Mouse (Mus musculus) regulatory T cell (primary cell): ENCODE measurements around the gene Ulk4.
"Not testable (repeated sequence)": the region's sequence is repeated elsewhere in the genome, so short reads cannot be mapped to it uniquely, and the experiment has no call there.

Source experiments
- in situ Hi-C: fragments of 300-600 bp; cut with MboI, MseI; formaldehyde crosslinking; loops from one replicate; pipeline ENCODE4 v1.15.1; 2025; ENCODE audit warnings: high pct_unique_total_duplicates

Ulk4 gene

DNA sequence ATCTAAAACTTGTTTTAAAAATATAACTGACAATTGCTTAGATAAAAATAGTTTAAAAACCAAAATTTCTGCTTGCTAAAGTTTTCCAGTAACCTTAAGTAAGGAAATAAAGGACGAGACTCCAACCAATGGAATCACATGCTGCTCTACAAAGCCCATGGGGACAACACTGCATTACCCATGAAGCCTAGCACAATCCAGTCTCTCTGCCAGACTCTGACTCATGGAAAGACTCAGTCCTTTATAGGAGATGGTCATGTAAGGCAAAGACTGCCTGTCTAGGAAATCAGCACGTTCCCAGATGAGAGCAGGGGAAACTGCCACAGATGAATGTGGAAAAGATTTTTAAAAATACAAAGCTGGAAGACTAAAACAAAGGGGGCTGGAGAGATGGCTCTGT lies 23.0 kb downstream of the Ulk4 start:
- in situ Hi-C loops, result loop anchor here (5.0 kb wide), 1 partner anchor 343 kb away; no protein-coding TSS in a partner anchor

DNA sequence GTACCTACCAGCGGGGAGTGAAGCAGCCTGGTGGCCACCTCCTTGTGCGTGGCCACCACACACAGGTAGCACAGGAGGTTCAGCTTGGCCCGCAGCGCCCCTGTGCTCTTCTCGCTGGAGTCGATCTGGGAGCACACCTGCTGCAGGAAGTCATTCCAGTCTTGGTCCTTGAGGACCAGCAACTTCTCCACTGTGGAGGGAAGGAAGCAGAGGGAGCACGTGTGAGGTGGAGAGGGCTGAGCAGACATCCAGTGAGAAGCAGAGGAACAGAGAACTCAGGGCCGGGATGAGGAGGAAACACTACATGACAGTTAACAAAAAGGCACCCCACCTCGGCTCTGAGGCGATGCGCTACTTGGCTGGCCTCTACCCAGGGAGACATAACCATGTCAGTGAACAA lies 26.1 kb downstream of the Ulk4 start:
- in situ Hi-C loops, result loop anchor here (5.0 kb wide), 1 partner anchor 346 kb away; no protein-coding TSS in a partner anchor

DNA sequence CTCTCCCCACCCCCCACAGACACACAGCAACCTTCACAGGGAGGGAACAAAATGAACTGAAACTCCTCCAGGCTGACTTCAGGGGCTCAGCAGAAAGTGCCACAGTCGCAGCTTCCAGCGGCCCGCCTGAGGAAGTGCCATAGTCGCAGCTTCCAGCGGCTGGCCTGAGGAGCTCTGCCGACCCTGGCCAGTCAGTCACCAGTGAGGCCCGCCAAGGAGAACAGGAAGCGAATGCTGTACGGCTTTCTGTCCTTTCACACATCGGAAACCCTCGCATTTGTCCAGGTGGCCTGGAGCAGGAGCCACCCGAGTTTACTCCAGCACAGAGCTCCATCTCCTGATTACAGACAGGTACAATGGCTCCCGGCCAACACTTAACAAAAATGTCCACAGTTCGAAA lies 27.2 kb downstream of the Ulk4 start:
- in situ Hi-C loops, result loop anchor here (5.0 to 10.0 kb wide), 2 partner anchors 235 to 347 kb away; no protein-coding TSS in a partner anchor

DNA sequence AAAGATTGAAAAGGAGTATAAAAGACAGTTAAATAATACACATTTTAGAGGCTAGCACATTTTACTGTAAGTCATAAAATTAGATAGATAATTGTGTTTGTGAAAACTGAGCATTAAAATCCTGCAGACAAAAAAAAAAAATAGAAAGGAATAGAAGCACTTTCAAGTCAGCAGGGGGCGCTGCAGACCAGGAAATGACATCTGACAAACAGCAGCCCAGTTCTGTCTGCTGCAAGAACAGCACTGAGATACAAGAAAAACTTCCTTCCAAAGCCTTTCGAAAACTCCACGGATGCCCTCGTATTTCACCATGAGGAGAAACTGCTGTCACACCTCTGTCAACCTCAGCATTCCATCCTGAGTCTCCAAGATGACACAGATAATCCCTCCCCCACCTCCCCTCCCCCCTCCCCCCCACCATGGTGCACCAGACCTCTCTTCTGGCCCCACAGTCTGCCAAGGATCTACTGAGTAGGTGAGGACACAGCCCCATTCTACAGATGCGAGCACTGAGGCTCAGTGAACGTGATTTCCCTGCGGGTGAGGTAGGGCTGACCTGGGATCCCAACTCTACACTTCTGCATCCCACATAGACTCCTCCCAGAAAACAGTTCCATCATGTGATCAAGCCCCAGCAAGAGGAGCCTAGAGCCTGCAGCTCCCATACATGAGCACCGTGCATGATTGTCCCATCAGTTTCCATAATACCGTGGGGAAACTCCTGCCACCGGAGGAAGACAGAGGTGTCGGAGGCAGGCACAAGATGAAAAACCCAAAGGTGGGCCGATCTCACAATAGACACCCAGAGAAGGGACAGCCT lies 28.8 kb downstream of the Ulk4 start:
- in situ Hi-C loops, result loop anchor here (10.0 kb wide), 1 partner anchor 237 kb away; no protein-coding TSS in a partner anchor

DNA sequence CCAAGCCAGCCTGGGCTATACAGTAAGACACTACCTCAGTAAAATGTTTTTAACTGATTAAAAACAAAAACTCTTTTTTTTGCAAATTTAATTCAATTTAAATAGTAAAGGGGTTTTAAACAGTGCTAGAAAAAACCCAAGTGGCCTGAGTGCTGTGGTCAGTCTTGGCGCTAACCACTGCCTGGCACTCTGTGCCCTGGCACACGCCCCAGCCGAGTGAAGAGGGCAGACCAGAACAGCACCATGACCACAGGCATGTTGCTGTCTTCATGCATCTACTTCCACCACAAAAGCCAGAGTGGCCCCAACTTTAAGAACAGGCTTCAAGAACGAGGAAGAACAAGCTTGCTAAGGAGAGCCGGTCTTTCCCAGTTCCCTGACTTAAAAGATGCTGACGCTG lies 29.9 kb downstream of the Ulk4 start:
- in situ Hi-C loops, result loop anchor here (10.0 kb wide), 1 partner anchor 238 kb away; no protein-coding TSS in a partner anchor

DNA sequence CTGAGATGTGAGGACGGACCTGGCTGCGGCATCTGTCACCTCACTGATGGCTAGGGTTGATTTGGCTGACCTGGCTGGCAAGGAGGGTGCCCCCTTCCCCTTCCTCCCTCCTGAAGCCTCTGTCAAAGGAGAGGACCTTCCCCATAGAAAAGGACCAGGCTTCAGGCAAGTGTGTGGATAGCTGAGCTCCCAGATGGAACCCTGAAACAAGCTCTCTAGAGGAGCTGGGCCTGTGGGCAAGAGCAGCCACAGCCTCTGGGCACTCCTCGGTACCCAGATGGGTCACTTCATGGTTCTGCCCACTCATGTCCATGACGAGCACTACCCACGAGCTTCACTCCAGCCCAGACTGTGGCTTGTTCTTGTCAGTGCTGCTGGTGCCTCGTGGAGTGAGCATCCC lies 34.7 kb downstream of the Ulk4 start:
- in situ Hi-C loops, result loop anchor here (10.0 kb wide), 1 partner anchor 242 kb away; no protein-coding TSS in a partner anchor

DNA sequence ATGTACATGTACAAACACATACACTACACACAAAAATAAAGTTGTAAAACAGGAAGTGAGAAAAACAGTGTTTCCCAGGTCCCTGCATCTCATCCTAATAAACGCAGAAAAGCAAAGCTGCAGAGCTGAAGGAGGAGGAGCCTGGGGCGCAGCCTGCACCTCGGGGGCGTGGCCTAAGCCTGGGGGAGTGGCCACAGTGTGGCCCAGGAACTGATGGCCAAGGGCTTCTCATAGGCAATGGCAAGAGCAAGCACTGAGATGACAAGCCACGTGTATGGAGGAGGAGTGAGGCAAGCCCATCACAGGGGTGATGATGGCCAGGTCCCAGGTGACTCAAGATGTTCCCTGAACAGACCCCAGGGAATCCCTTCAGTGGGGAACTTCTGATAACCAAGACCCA lies 35.2 kb downstream of the Ulk4 start:
- in situ Hi-C loops, result loop anchor here (10.0 kb wide), 1 partner anchor 243 kb away; no protein-coding TSS in a partner anchor

DNA sequence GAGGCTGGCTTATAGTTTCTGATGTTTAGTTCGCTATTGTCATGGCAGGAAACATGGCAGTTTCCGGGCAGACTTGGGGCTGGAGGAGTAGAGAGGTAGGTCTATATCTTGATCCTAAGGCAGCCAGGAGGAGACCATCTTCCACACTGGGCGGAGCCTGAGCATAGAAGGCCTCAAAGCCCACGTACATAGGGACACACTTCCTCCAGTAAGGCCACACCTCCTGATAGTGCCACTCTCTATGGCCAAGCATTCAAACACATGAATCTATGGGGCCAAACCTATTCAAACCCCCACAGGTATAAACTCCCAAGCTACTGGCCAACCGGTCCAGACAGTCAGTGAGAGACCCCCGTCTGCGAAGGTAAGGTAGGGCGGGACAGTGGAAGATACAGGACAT lies 35.6 kb downstream of the Ulk4 start:
- in situ Hi-C loops, result loop anchor here (10.0 kb wide), 1 partner anchor 243 kb away; no protein-coding TSS in a partner anchor

DNA sequence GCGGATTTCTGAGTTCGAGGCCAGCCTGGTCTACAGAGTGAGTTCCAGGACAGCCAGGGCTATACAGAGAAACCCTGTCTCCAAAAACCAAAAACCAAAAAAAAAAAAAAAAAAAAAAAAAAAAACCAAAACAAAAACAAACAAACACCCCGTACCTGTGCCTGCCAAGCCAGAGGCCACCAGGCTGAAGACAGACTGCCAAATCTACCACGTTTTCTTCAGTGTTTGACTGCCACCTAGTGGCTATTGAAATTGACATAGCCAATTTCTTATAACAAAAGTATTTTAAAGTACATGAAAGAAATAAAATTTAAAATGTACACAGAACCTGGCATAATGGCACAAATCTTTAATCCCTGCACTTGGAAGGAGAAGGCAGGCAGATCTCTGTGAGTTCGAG lies 36.8 kb downstream of the Ulk4 start:
- in situ Hi-C loops, result loop anchor here (10.0 kb wide), 1 partner anchor 245 kb away; no protein-coding TSS in a partner anchor

DNA sequence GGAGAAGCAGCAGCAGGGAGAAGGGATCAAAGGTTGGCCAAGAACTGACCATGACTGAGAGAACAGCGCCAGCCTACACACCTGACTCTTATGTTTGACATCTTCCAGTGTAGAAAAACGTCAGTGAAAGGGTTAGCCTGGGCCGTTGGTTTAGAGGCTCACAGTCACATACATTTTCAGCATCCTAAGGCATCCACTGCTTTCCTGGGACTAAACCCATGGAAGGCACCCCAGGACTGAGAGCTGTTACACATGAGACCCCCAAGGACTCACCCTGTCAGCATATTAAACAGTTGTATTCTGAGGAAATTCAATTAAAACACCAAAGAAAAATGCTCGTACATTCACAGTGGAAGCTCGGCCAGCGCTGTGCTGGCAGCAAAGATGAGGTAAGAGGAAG lies 37.4 kb downstream of the Ulk4 start:
- in situ Hi-C loops, result no loop called here

DNA sequence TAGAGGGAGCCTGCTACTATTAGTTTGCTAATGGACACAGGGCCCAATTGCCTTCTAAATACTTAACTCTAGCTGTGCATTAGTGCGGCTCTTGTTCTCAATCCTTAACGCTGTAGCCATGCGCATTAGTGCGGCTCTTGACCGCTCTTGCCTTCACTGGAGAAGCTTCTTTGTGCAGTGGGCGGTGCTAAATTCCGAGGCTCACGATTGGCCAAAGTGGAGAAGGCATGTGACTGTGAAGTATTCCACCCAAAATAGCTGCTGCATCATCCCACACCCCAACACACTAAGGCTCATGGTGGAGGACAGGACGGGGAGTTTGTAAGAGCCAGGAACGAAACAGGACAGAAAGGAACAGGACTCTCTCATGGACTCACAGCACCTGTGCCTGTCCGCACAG lies 58.4 kb downstream of the Ulk4 start:
- in situ Hi-C loops, result no loop called here

DNA sequence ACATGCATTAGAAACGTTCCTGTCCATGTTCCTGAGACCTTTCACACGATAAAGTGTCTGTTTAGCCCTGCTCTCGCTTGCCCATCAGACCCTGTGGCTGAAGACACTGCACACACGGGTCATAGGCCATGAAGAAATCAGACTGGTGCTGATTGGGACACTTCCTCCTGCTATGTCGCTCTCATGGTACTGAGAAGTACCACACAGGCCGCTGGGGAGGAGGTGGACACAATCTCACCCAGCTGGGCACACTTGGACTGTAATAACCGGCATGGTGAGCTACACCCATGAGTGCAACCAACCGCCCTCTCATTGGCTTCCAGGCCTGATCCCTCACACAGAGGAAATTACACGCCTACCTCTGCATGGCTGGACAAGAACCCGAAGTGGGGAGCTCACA lies 58.8 kb downstream of the Ulk4 start:
- in situ Hi-C loops, result no loop called here

DNA sequence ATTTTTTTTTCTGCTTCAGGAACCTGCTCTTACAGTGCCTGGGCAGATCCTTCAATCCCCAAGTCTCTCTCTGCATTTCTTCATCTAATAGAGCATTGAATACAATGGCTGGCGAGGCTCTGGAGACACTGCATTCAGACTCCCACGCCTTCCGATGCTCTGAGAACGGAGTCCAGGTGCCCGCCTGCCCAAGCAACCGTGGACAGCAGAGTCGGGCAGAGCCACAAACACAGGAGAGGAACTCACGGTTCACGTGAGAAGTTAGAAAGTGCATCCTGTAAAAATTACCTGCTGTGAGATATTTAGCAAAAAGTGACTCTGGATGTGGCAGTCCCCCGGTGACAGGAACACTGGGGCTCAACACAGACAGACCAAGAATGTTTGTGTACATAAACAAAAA lies 59.3 kb downstream of the Ulk4 start:
- in situ Hi-C loops, result no loop called here

DNA sequence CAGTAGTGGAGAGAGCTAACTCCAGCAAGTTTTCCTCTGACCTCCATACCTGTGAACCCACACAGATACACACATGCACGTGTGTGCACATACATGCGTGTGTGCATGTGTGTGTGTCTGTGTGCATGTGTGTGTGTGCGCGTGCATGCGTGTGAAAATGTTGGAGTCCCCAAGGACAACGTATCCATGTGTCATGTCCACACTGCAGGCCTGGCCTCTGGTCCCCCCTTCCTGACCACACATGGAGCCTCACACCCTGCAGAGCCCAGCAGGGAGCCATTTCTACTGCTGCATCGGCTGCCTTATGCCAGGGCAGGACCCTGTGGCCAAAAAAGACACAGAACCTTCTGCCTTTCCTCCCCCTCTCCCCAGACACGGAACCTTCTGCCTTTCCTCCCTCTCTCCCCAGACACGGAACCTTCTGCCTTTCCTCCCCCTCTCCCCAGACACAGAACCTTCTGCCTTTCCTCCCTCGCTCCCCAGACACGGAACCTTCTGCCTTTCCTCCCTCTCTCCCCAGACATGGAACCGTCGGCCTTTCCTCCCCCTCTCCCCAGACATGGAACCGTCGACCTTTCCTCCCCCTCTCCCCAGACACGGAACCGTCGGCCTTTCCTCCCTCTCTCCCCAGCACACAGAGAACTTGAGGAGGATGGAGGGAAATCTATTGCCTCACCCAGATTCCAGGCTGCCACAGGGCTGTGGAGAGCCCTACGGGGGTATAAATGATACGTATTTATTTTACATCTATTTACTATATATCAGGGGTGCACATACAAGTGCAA lies 60.3 kb downstream of the Ulk4 start:
- in situ Hi-C loops, result no loop called here

DNA sequence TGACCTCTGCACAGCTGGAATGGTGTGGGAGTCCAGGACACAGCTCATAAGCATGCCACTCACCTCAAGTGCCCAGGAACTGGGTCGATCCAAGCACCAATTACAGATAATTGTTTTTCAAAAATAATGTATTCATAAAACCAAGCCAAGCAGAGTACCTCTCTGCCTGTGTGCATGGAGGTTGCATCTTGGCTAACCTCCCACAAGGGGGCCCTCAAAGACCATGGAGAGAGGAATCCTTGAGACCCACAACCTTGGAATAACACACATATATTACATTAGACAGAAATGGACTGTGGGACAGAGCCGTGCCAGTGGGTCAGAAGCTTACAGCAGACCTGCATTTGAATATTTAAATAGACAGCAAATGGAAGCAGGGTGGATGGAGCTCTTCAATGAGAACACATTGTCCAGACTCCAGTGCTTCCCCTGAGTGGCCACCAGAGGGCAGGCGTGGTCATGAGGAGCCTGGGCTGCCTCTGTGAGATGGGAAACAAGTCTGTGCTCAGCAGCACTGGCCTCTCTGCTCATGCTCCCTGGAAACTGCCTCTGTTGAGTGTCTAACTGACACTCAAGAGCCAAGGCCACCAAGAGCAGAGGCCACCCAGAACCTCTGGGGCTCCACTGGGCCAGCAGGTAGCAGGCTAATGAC lies 61.5 kb downstream of the Ulk4 start:
- in situ Hi-C loops, result no loop called here

DNA sequence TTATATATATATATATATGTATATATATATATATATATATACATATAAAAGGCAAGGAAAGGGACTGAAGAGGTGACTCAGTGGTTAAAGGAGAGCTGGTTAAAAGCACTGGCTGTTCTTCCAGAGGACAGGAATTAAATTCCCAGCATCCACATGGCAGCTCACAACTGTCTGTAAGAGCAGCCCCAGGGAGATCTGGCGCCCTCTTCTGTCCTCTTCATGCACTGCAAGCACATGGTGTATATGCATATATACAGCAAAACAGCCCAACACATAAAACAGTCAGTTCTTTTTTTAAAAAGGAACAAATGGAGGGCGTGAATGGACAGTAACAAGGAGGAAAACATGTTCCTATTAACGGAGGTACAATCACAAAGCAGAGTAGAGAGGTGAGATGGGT lies 64.7 kb downstream of the Ulk4 start:
- in situ Hi-C loops, result no loop called here

DNA sequence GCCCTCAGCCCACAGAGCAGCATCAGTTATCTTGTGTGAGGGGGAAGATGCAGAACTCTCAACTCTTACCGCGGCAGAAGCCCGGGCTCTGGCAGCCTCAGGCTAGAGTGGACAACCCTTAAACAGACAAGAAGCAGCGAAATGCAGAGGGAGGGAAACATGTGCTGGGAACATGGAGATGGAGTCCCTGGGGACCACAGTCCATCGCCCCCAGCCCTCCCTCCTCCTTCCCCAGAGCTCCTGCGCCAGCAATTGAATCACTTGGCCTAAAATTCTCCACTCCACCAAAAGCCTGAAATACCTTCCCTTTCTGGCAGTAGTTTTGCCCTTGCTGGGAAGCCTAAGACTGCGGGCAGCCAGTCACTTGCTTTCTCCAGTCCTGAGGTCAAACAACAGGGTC lies 72.0 kb downstream of the Ulk4 start:
- in situ Hi-C loops, result no loop called here

DNA sequence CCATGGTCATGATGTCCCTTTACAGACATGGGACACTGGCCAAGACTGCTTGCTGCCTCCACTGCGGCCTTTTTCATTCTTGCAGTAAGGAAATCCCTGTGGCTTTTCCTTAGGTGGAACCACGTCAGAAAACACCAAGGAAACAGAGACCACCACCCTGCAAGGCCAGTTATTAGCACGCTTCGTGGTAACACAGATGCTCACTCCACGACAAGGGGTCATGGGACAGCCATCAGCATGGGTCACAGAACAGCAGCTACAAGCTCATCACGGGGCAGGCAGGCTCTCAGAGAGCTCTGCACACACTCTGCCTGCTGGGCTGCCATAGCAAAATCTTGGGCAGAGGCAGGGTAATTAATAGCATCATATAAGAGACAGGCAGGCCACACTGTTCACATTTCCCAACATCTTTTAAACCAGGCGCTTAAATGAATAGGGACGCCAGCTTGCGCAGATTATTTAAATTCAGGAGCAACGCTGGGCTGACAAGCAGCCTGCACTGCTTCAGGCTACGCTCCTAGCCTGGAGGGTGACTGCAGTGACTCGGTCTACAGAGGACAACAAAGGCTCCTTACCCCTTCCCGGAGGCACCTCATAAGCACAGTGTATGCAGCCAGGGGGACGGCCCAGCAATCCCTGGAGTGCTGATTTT lies 72.7 kb downstream of the Ulk4 start:
- in situ Hi-C loops, result no loop called here

DNA sequence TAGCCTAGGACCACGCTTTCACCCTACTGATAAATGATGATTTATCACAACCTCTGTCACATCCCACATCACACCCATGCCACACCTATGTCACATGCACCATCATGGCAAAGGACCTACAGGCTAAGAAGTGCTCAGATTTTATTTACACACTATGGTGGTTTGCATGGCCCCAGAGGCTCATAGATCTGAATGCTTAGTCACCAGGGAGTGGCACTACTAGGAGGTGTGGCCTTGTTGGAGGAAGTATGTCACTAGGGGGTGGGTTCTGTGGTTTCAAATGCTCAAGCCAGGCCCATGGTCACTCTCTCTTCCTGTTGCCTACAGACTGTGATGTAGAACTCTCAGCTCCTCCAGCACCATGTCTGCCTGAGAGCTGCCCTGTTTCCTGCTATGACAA lies 73.3 kb downstream of the Ulk4 start:
- in situ Hi-C loops, result no loop called here

DNA sequence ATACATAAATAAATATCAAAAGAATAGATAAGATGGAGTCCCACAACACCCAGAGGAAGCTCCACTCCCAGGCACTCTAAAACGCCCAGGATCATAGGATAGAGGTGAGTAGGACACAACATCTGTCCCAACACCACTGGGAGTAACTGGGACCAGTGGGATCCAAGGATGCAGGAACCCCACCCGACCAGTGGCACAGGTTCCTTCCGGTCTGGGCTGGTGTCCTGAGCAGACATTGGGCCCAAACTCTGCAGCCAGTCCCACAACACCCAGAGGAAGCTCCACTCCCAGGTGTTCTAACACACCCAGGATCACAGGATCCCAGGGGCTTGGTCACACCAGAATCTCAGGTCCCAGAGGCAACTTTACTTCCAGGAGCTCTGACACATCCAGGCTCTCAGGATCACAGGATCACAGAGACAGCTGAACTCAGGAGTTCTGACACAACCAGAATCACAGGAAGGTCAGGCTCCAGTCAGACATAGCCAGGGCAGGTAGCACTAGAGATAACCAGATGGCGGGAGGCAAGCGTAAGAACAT lies 77.8 kb downstream of the Ulk4 start:
- in situ Hi-C loops, result not testable (repeated sequence)

DNA sequence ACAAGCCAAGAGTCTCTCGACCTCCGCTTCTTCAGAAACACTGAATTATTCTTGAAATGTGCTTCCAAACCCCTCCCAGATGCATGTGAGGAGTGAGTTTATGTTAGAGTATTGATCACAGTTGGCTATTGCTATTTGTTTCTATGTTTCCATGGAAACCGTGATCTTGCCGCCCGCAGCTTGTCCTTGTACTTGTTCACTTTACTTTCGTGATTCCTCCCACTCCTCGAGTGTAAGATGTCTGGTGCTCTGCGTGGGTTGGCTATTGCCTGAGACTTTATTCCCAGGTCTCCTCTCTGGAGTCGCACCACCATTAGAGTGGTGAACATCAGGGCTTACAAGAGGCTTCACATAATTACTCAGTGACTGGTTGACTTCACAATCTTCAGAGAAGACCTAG lies 80.5 kb downstream of the Ulk4 start:
- in situ Hi-C loops, result no loop called here
